Mouse (Mus musculus) adrenal gland, postnatal 14 days (tissue): Measurements from ENCODE around the gene Zfp800. TPM values are rescaled to one million over a fixed set of nuclear protein-coding genes. Genes with fewer than 3 reads are reported as not detected.

Experiments
- DNase-seq: peaks from one replicate; pipeline ENCODE4 v3.0.0; 2021; ENCODE audit warnings: mixed read lengths
- total RNA-seq: library from RNA; stranded (reverse); gene quantifications from 2 replicates; pipeline ENCODE4 v1.2.3, GENCODE M21; 2021

Gene Zfp800
- total RNA-seq, 1 experiment from 2014 or later, result 25.3 TPM

DNA sequence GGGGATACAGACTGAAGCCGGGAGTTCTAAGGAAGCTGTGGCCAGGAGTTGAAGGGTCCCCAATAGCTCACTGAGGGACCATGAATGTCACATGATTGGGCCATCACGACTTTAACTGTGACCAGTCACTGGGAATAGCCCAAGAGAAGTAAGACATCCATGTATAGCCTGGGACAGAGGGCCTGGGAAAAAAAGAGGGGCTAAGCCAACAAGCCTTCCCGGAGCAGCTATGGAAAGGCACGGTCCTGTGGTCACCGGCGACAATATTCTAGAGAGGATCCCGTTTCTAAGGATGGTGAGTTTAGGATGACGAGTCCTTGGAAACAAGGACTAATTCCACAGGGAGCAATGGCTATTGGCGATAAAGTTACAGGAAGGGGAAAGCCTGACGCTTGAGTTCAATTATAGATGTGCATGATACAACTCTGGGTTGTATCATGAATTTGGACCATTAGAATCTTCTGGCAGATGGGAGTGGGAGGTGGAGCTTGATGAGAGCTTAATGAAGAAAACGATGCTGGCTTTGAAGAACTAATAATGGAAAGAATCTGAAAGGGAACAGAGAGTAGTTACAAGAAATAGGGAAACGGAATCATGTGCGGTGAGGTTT, 183.0 kb downstream of the Zfp800 start:
- no peak for DNase-seq

DNA sequence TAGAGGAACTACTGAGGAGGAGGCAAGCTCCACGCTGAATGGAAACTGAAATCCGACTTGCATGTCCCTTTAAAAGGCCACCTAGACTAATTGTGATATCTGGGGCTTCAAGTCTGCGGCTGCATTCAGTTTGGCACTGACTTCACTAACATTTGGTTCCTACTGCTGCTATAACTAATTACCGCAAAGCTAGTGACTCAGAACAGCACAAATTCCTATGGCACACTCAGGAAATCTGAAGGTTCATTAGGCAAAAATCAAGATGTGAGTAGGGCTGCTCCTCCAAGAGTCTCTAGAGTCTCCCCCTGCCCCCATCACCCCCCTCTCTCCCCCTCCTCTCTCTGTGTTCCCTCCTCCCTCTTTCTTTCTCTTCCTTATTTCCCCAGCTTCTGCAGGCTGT, 194.4 kb downstream of the Zfp800 start:
- no peak for DNase-seq

DNA sequence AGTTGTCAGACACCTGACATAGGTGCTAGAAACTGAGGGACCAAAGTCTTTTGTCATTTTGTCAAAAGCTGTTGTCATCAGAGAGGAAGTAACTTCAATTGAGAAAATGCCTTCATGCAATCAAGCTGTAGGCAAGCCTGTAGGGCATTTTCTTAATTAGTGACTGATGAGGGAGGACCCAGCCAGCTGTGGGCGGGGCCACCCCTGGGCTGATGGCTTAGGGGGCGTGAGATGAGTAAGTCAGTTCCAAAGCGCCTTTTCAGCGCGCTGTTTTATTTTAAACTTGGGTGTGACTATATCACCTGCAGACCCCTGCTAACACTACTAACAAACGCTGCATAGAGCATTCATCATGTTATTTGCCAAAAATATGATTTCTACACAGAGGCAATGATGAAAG, 195.0 kb downstream of the Zfp800 start:
- no peak for DNase-seq

DNA sequence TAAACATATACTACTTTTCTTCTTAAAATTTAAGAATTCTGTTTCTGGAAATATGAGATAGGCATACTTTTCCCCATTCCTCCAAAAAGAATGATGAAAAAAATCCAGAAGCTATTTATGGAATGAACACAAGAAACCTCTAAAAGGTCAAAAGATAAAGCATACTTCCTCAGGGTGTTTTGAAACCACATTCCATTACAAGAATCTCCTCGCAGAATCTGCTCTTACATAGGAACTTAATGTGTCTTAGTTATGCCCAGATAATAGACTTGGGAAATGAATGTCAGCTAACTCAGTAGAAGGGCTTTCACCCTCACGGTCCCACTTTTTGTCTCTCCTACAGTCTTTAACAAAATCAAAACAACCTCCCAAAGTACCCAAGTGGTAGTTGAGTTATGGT, 203.9 kb downstream of the Zfp800 start:
- DNase-seq, result no peak

DNA sequence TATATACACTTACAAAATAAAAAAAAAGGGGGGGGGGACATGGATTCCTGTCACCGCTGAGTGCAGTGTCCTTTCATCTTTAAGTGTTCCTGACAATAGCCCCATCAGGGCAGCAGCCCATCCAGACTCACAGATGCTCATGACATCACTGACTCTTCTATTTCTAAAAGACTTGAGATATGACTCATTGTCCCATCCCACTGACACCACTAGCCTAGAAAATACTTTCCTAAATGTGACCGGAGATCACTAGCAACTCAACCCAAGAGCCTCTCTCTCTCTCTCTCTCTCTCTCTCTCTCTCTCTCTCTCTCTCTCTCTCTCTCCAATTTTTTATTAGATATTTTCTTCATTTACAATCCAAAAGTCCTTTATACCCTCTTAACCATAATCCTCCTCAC, 205.9 kb downstream of the Zfp800 start:
- DNase-seq, result no peak

Other genes starting within 250 kb of the Zfp800 start
- gene Arf5, start 25.6 kb upstream of the Zfp800 start, total RNA-seq, result 165 and 174 TPM in 2 replicates
- gene Fscn3, start 29.8 kb upstream of the Zfp800 start, total RNA-seq, result not detected in 2 replicates
- gene Gcc1, start 30.4 kb upstream of the Zfp800 start, total RNA-seq, result 12.7 and 15.4 TPM in 2 replicates
- gene Pax4, start 51.3 kb upstream of the Zfp800 start, total RNA-seq, result not detected in 2 replicates
- gene Snd1, start 77.1 kb upstream of the Zfp800 start, total RNA-seq, result 121 and 132 TPM in 2 replicates